Mouse (Mus musculus): ENCODE measurements around the gene Sema6b. TPM values are rescaled to one million over a fixed set of nuclear protein-coding genes. Genes with fewer than 3 reads are reported as not detected.

Gene Sema6b
- polyA plus RNA-seq, 1 experiment from 2014 or later, result 16.4 TPM

DNA sequence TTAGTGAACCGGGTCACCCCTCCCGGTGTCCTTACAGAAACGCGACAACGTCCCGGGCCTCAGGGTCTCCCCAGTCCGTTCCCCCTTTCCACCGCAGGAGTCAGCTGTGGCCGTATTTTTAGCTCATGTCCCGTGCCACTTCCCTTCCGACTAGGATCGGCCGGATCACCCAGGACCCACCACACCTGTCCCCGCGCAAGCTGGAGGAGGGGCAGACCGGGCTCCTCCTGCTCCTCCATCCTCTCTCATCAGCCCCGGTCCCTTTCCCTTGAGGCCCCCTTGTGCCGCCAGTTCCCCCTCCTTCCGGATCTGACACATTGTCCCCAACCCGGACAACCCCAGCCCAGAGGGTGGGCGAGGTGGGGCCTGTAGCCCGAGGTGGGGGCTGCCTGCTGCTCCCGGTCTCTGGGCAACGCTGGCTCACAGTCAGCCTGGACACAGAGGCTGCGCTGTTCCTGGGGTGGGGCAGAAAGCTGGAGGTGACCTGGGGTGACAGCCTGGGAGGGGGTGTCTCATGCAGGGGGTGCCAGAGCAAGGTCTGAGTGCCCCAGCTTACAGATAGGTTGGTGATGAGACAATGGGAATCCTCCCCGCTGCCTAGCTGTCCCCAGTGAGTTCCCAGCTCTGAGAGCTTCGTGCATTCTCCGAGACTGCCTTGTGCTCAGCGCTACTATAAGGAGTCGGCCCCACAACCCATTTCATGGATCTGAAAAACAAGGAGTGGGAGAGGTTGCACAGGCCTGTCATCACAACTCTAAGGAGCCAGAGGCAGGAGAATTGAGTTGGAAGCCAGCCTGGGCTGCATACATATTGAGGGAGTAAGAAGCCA, 8.9 kb upstream of the Sema6b start:
- Histone ChIP-seq H3K9me3 (ENCODE audit: control insufficient read depth, low read length) (no peaks in the 10 kb centered on the region), H3K36me3 (ENCODE audit: control insufficient read depth, insufficient read depth, low read length) (no peaks in the 10 kb centered on the region), H3K27me3 (ENCODE audit: control insufficient read depth, insufficient read depth, low read length) (no peaks in the 10 kb centered on the region), H3K27ac (replicated peaks; ENCODE audit: low read depth, low read length) (no peak overlapping the region), H3K9ac (replicated peaks; ENCODE audit: low read length) (peak overlapping the region; percentile 68), H3K4me3 (replicated peaks; ENCODE audit: low read depth, low read length) (peak overlapping the region; percentile 32), H3K4me1 (ENCODE audit: control insufficient read depth, insufficient read depth, low read length) (0 out of 2 replicates have a peak, but pooled peaks cover 10% of the 10 kb centered on the region), H3K4me2 (ENCODE audit: low read length) (peak overlapping the region; percentile 71)
- peak; percentile 59 for DNase-seq
- 1% methylated on average over 30 of the region's 30 CpGs for WGBS
- ATAC-seq (ENCODE audit: low FRiP score, low TSS enrichment), result peak; percentile 40

DNA sequence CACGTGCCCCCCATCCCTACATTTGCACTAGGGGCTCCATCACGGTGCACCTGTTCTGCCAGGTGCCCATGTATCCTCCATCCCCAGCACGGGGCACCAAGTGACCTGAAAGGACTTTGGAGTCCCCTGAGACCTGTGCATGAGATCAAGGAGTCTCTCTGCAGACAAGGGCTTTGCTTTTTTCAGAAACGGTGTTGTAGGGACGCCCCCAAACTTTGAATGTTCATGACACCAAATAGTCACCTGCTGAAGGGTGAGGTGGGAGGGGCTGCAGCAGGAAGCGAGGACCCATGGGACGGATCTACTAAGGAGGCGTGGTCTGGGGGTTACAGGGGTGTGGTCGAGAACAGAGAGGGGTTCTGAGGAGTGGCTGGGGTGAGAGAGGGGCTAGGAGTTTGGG, 8.1 kb upstream of the Sema6b start:
- H3K4me3 ChIP-seq (replicated peaks; ENCODE audit: low read depth, low read length), result peak overlapping the region; percentile 32

DNA sequence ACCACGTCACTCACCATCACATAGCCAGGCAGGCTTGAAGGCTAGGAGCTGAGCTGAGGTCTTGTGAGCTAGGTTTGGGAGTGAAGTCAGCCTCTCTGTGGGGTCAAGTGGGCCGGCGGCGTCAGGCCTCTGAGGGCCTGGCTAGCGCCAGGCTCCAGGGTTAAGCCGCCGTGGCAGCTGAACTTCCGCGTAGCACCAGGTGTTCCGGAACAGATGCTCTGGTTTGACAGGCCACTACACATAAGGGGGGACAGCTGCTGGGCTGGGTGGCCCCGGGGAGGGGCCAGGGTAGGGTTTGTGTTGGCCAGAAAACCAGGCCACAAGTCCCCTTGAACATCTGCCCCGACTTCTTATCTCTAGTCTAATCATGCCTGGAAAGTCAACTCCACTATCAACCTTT, 7.3 kb upstream of the Sema6b start:
- Histone ChIP-seq H3K4me2 (ENCODE audit: low read length) (no peak overlapping the region), H3K9me3 (ENCODE audit: control insufficient read depth, low read length) (no peaks in the 10 kb centered on the region), H3K36me3 (ENCODE audit: control insufficient read depth, insufficient read depth, low read length) (no peaks in the 10 kb centered on the region), H3K4me1 (ENCODE audit: control insufficient read depth, insufficient read depth, low read length) (peaks cover 13% of the 10 kb centered on the region; the same call in 1 of the 2 replicates), H3K27ac (replicated peaks; ENCODE audit: low read depth, low read length) (no peak overlapping the region), H3K4me3 (replicated peaks; ENCODE audit: low read depth, low read length) (no peak overlapping the region), H3K9ac (replicated peaks; ENCODE audit: low read length) (no peak overlapping the region), H3K27me3 (ENCODE audit: control insufficient read depth, insufficient read depth, low read length) (no peaks in the 10 kb centered on the region)
- 58% methylated on average over 12 of the region's 12 CpGs for WGBS
- DNase-seq, result no peak
- no peak for ATAC-seq (ENCODE audit: low FRiP score, low TSS enrichment)

More for the DNA sequence above, 8.1 kb upstream of the Sema6b start:
- Histone ChIP-seq H3K36me3 (ENCODE audit: control insufficient read depth, insufficient read depth, low read length) (no peaks in the 10 kb centered on the region), H3K27ac (replicated peaks; ENCODE audit: low read depth, low read length) (no peak overlapping the region), H3K27me3 (ENCODE audit: control insufficient read depth, insufficient read depth, low read length) (no peaks in the 10 kb centered on the region), H3K4me1 (ENCODE audit: control insufficient read depth, insufficient read depth, low read length) (0 out of 2 replicates have a peak, but pooled peaks cover 10% of the 10 kb centered on the region), H3K9ac (replicated peaks; ENCODE audit: low read length) (peak overlapping the region; percentile 68; the same call in 1 of the 2 replicates), H3K9me3 (ENCODE audit: control insufficient read depth, low read length) (no peaks in the 10 kb centered on the region), H3K4me2 (ENCODE audit: low read length) (peak overlapping the region; percentile 71)
- WGBS, result 21% methylated on average over 9 of the region's 9 CpGs
- DNase-seq, result no peak
- ATAC-seq (ENCODE audit: low FRiP score, low TSS enrichment), result no peak

DNA sequence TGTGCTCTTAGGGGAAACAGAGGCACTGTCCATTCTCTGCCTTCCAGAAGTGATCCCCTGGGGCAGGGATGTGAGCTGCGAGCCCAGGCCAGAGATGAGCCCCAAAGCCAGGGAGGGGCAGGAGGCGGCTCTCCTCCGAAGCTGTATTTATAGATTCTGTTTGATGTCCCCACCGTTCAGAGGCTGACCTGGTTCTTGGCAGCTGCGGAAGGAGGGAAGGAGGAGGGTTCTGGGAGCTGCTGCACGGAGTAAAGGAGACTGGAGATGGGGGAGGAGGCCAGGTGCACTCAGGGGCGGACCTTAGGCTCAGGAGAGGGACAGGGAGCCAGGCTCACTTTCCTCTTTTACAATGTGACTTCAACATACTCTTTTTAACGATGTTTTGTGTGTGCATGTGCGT, 6.0 kb upstream of the Sema6b start:
- H3K36me3 ChIP-seq (ENCODE audit: control insufficient read depth, insufficient read depth, low read length), result no peaks in the 10 kb centered on the region
- H3K27me3 ChIP-seq (ENCODE audit: control insufficient read depth, insufficient read depth, low read length), result 0 out of 2 replicates have a peak, but pooled peaks cover 6% of the 10 kb centered on the region
- no peak for ATAC-seq (ENCODE audit: low FRiP score, low TSS enrichment)

GRCm38 (mm10) chr17:56144546-56144945, 4.4 kb upstream of the Sema6b start:
- H3K27ac ChIP-seq (replicated peaks; ENCODE audit: low read depth, low read length), result no peak overlapping the region
- H3K4me1 ChIP-seq (ENCODE audit: control insufficient read depth, insufficient read depth, low read length), result peaks cover 26% of the 10 kb centered on the region
- 0 out of 2 replicates have a peak, but pooled peaks cover 10% of the 10 kb centered on the region for H3K27me3 ChIP-seq (ENCODE audit: control insufficient read depth, insufficient read depth, low read length)
- no peak for DNase-seq
- no peak overlapping the region for H3K4me3 ChIP-seq (replicated peaks; ENCODE audit: low read depth, low read length)
- no peak overlapping the region for H3K4me2 ChIP-seq (ENCODE audit: low read length)
- H3K36me3 ChIP-seq (ENCODE audit: control insufficient read depth, insufficient read depth, low read length), result no peaks in the 10 kb centered on the region
- ATAC-seq (ENCODE audit: low FRiP score, low TSS enrichment), result no peak
- 80% methylated on average over 9 of the region's 9 CpGs for WGBS
- no peaks in the 10 kb centered on the region for H3K9me3 ChIP-seq (ENCODE audit: control insufficient read depth, low read length)
- no peak overlapping the region for H3K9ac ChIP-seq (replicated peaks; ENCODE audit: low read length)

More for the DNA sequence above, 6.0 kb upstream of the Sema6b start:
- 22% methylated on average over 9 of the region's 9 CpGs for WGBS
- H3K4me2 ChIP-seq (ENCODE audit: low read length), result no peak overlapping the region
- peaks cover 26% of the 10 kb centered on the region for H3K4me1 ChIP-seq (ENCODE audit: control insufficient read depth, insufficient read depth, low read length)
- H3K9ac ChIP-seq (replicated peaks; ENCODE audit: low read length), result no peak overlapping the region
- H3K9me3 ChIP-seq (ENCODE audit: control insufficient read depth, low read length), result no peaks in the 10 kb centered on the region
- DNase-seq, result no peak
- H3K4me3 ChIP-seq (replicated peaks; ENCODE audit: low read depth, low read length), result no peak overlapping the region
- H3K27ac ChIP-seq (replicated peaks; ENCODE audit: low read depth, low read length), result peak overlapping the region; percentile 37; the same call in 1 of the 2 replicates

GRCm38 (mm10) chr17:56141702-56142605, 1.8 kb upstream of the Sema6b start:
- Histone ChIP-seq H3K4me1 (ENCODE audit: control insufficient read depth, insufficient read depth, low read length) (peaks cover 35% of the 10 kb centered on the region), H3K9ac (replicated peaks; ENCODE audit: low read length) (peak overlapping the region; percentile 47), H3K9me3 (ENCODE audit: control insufficient read depth, low read length) (no peaks in the 10 kb centered on the region), H3K27ac (replicated peaks; ENCODE audit: low read depth, low read length) (no peak overlapping the region), H3K27me3 (ENCODE audit: control insufficient read depth, insufficient read depth, low read length) (0 out of 2 replicates have a peak, but pooled peaks cover 10% of the 10 kb centered on the region), H3K4me2 (ENCODE audit: low read length) (peak overlapping the region; percentile 70), H3K4me3 (replicated peaks; ENCODE audit: low read depth, low read length) (peak overlapping the region; percentile 42), H3K36me3 (ENCODE audit: control insufficient read depth, insufficient read depth, low read length) (no peaks in the 10 kb centered on the region)
- DNase-seq, result peak; percentile 79
- peak; percentile 53 for ATAC-seq (ENCODE audit: low FRiP score, low TSS enrichment)
- under 1% methylated on average over 37 of the region's 47 CpGs for WGBS

DNA sequence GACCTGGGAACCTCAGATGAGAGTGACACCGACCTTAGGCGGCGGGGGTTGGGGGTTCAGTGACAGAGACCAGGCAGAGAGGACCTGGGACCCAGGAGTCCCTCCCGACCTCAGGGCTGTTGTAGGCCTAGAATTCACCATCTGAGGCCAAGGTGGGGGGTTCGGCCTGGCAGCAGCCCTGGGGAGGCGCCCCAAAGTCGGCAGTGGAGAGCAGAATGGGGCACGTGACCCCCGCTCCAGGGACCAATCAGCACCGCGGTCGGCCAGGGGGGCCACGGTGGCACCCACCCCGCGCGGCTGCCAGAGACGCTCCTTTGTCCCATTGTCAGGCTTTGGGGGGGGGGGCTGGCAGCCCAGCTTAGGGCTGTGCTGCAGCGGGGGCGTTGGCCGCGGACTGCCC, 788 bp downstream of the Sema6b start:
- peak overlapping the region; percentile 87 for H3K9ac ChIP-seq (replicated peaks; ENCODE audit: low read length)
- peak; percentile 16 for ATAC-seq (ENCODE audit: low FRiP score, low TSS enrichment)
- WGBS, result 4% methylated on average over 20 of the region's 21 CpGs
- no peaks in the 10 kb centered on the region for H3K36me3 ChIP-seq (ENCODE audit: control insufficient read depth, insufficient read depth, low read length)
- H3K4me2 ChIP-seq (ENCODE audit: low read length), result peak overlapping the region; percentile 70
- H3K9me3 ChIP-seq (ENCODE audit: control insufficient read depth, low read length), result no peaks in the 10 kb centered on the region
- peaks cover 15% of the 10 kb centered on the region; the same call in 1 of the 2 replicates for H3K27me3 ChIP-seq (ENCODE audit: control insufficient read depth, insufficient read depth, low read length)
- H3K27ac ChIP-seq (replicated peaks; ENCODE audit: low read depth, low read length), result peak overlapping the region; percentile 83
- H3K4me1 ChIP-seq (ENCODE audit: control insufficient read depth, insufficient read depth, low read length), result peaks cover 35% of the 10 kb centered on the region
- H3K4me3 ChIP-seq (replicated peaks; ENCODE audit: low read depth, low read length), result peak overlapping the region; percentile 91
- peak; percentile 55 for DNase-seq

- Histone ChIP-seq H3K4me3 (replicated peaks; ENCODE audit: low read depth, low read length) (peak overlapping the region; percentile 91), H3K36me3 (ENCODE audit: control insufficient read depth, insufficient read depth, low read length) (no peaks in the 10 kb centered on the region), H3K27me3 (ENCODE audit: control insufficient read depth, insufficient read depth, low read length) (peaks cover 15% of the 10 kb centered on the region; the same call in 1 of the 2 replicates), H3K4me2 (ENCODE audit: low read length) (peak overlapping the region; percentile 70), H3K9me3 (ENCODE audit: control insufficient read depth, low read length) (no peaks in the 10 kb centered on the region), H3K9ac (replicated peaks; ENCODE audit: low read length) (peak overlapping the region; percentile 87), H3K27ac (replicated peaks; ENCODE audit: low read depth, low read length) (no peak overlapping the region), H3K4me1 (ENCODE audit: control insufficient read depth, insufficient read depth, low read length) (peaks cover 39% of the 10 kb centered on the region)
- 14% methylated on average over 25 of the region's 25 CpGs for WGBS
- ATAC-seq (ENCODE audit: low FRiP score, low TSS enrichment), result no peak
- DNase-seq, result no peak
Measured at GRCm38 (mm10) chr17:56137839-56138613, 2.1 kb downstream of the Sema6b start.
